Mouse (Mus musculus): ENCODE measurements at regions not wholly inside any gene's neighbourhood (a gene's known extent, or its start where the extent isn't known, plus 50 kb on each side); places are given as distances from the start of the nearest gene placed in this dataset.

DNA sequence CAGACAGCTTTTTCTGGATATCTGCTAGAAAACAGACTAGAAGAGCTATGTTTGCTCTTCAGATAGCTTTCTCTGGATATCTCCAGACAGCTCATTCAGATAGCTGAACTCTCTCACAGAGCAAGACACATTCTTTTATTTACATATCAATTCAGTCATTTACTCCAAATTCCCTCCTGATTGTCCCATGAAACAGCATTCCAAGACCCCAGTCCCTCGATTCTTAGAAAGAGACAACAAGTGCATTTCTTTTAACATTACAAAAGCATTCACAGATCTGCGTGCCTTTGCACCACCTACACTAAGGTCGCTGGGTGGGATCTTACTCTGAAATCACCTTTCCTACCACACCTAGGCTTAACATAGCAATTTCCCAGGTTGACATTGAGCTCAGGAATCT, 1039.5 kb upstream of the Ddx18 start:
- Histone ChIP-seq H3K27ac (no peak overlapping the region), H3K4me1 (replicated peaks) (no peaks in the 10 kb centered on the region), H3K4me3 (replicated peaks) (no peak overlapping the region), H3K9me3 (no peaks in the 10 kb centered on the region), H3K27me3 (replicated peaks) (no peaks in the 10 kb centered on the region), H3K9ac (no peak overlapping the region), H3K4me2 (replicated peaks) (no peak overlapping the region), H3K36me3 (no peaks in the 10 kb centered on the region)
- ATAC-seq: no peak
- WGBS: 62% methylated on average over 3 of the region's 3 CpGs

DNA sequence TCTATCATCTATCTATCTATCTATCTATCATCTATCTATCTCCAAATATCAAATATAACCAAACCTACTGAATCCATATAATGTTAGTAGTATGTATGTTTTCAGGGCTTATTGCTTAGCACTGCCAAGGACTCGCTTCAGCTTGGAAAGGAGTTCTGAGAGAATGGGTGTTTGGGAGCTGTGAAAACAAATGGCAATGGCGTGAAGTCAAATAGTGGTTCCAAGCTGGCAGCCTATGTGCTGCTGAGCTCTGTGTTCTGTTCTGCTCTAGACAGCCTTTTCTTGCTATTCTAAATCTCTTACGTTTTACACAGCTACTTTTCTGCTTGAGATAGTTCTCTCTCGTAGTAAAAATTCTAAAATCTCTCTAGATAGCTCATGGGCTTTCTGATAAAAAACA, 1008.2 kb upstream of the Ddx18 start:
- H3K4me3 ChIP-seq (replicated peaks): no peak overlapping the region
- H3K4me1 ChIP-seq (replicated peaks): no peaks in the 10 kb centered on the region
- no peak overlapping the region for H3K27ac ChIP-seq
- WGBS: 64% methylated on average over 4 of the region's 4 CpGs
- no peaks in the 10 kb centered on the region for H3K36me3 ChIP-seq
- no peaks in the 10 kb centered on the region for H3K27me3 ChIP-seq (replicated peaks)
- no peaks in the 10 kb centered on the region for H3K9me3 ChIP-seq
- ATAC-seq: no peak
- H3K9ac ChIP-seq: no peak overlapping the region
- no peak overlapping the region for H3K4me2 ChIP-seq (replicated peaks)

DNA sequence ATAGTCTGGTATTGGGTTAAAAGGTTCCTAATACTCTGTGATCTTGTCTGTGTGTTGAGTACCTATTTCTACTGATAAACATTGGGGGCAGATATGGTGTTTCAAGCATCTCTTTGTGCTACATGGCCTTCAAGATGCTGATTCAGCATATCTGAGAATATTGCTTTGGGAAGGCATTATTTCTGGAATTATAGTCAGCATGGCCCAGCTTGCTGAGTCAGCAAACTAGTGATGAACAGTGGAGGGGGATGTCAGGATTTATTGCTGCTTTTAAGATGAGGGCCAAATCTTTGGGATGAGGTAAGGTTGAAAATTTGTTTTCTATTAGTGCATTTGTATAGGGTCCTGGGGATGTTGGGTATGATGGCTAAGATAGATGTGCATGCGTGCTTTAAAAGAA, 983.8 kb upstream of the Ddx18 start:
- Histone ChIP-seq H3K4me1 (replicated peaks) (no peaks in the 10 kb centered on the region), H3K27me3 (replicated peaks) (no peaks in the 10 kb centered on the region), H3K4me2 (replicated peaks) (no peak overlapping the region), H3K9me3 (no peaks in the 10 kb centered on the region), H3K9ac (no peak overlapping the region), H3K4me3 (replicated peaks) (no peak overlapping the region), H3K36me3 (no peaks in the 10 kb centered on the region), H3K27ac (no peak overlapping the region)
- ATAC-seq: no peak
- WGBS: 90% methylated on average over 1 of the region's 1 CpGs

DNA sequence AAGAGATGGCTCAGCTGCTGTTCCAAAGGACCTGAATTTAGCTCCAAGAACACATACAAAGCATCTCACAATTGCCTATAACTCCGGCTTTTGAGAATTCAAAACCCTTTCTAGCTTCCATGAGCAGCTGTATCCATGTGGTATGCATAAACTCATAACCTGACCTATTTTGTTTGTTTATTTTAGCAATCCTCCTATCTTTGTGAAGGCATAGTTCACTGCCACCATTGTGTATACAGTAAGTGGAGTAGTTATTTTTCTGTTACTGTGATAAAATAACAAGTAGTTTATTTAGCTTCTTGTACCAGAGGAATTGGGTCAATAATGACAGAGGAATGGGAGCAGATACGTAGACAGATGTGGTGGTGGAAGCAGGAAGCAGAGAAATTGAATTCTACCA, 941.8 kb upstream of the Ddx18 start:
- H3K9me3 ChIP-seq: no peaks in the 10 kb centered on the region
- H3K4me2 ChIP-seq (replicated peaks): no peak overlapping the region
- H3K27ac ChIP-seq: no peak overlapping the region
- H3K4me1 ChIP-seq (replicated peaks): no peaks in the 10 kb centered on the region
- WGBS: 64% methylated on average over 2 of the region's 2 CpGs
- no peaks in the 10 kb centered on the region for H3K36me3 ChIP-seq
- H3K27me3 ChIP-seq (replicated peaks): no peaks in the 10 kb centered on the region
- H3K4me3 ChIP-seq (replicated peaks): no peak overlapping the region
- H3K9ac ChIP-seq: no peak overlapping the region
- peak; percentile 31 for ATAC-seq

DNA sequence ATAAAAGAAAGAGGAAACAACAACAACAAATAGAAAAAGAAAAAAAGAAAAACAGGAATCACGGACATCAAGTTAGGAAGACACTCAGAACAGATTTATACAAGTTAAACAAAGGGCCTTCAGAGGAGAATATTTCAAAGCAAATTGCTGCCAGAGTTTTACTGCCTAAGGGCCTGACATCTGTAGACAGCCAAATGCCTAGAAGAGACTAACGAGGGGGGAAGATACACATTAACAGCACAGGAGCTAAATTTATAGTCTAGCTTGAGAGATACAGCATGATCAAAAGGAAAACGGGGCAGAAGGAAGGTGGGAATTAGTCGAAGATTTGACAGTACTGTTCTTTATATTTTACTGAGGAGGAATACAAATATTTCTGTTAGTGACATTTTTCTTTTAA, 933.9 kb upstream of the Ddx18 start:
- WGBS: 29% methylated on average over 4 of the region's 4 CpGs
- no peak overlapping the region for H3K4me2 ChIP-seq (replicated peaks)
- H3K4me1 ChIP-seq (replicated peaks): no peaks in the 10 kb centered on the region
- H3K36me3 ChIP-seq: no peaks in the 10 kb centered on the region
- no peak overlapping the region for H3K27ac ChIP-seq
- no peak overlapping the region for H3K9ac ChIP-seq
- no peaks in the 10 kb centered on the region for H3K27me3 ChIP-seq (replicated peaks)
- no peak overlapping the region for H3K4me3 ChIP-seq (replicated peaks)
- no peaks in the 10 kb centered on the region for H3K9me3 ChIP-seq
- no peak for ATAC-seq

DNA sequence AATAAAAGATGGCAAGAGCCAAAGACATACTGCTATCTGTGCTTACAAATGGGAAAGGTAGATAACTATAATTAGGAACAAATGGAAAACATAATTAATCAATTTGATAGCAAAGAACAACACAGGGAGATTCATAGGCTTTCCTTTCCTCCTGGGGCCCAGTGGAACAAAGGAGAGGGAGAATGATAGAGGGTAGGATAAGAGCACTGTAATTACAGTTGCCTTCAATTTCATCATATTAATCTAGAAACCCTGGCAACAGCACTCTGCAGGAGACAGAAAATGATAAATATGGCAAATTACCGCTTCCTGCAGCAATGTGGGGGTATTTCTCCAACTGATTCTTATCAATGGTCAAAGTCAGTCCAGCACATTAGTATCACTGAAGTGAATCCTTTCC, 910.2 kb upstream of the Ddx18 start:
- Histone ChIP-seq H3K4me2 (replicated peaks) (no peak overlapping the region), H3K4me3 (replicated peaks) (no peak overlapping the region), H3K9me3 (no peaks in the 10 kb centered on the region), H3K27me3 (replicated peaks) (no peaks in the 10 kb centered on the region), H3K27ac (no peak overlapping the region), H3K9ac (no peak overlapping the region), H3K4me1 (replicated peaks) (no peaks in the 10 kb centered on the region), H3K36me3 (no peaks in the 10 kb centered on the region)
- no peak for ATAC-seq
- WGBS: 66% methylated on average over 1 of the region's 1 CpGs

DNA sequence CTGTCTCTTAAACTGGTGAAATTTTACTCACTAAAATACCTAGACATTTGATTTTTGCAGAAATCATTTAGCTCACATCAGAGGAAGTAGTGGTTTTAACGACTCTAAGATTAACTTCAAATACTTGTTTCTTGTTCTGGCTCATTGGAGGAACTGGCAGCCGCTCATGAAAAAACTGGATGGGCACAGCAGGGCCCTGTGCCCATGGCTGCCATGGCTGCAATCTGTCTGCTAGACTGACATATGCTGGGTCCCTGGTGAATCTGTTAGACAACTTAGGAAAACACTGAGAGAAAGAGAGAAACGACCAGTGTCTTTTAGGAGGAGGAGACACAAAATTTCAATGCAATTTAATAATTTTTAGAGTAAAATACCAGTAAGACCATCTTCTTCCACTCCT, 896.1 kb upstream of the Ddx18 start:
- Histone ChIP-seq H3K27me3 (replicated peaks) (no peaks in the 10 kb centered on the region), H3K4me1 (replicated peaks) (no peaks in the 10 kb centered on the region), H3K9me3 (no peaks in the 10 kb centered on the region), H3K4me3 (replicated peaks) (no peak overlapping the region), H3K4me2 (replicated peaks) (no peak overlapping the region), H3K9ac (no peak overlapping the region), H3K27ac (no peak overlapping the region), H3K36me3 (no peaks in the 10 kb centered on the region)
- WGBS: 79% methylated on average over 3 of the region's 3 CpGs
- no peak for ATAC-seq

DNA sequence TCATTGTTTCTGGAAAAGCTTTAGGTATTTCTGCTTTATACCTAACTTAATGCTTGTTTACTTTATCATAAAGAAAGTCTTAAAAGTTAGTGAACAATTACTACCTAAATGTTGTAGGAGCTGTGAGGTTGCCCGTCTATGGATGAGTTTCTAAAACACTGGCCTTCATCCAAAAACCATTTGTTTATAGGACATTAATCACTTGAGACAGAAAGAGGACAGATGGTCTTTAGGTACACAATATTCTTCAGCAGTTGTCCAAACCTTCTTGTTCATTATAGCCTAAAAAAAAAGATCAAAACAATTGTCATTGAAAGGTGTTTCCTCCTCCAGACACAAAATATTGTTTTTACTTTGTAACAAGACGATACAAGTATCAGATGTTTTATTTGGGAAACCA, 891.3 kb upstream of the Ddx18 start:
- no peak for ATAC-seq
- no peaks in the 10 kb centered on the region for H3K27me3 ChIP-seq (replicated peaks)
- no peaks in the 10 kb centered on the region for H3K9me3 ChIP-seq
- H3K4me1 ChIP-seq (replicated peaks): no peaks in the 10 kb centered on the region
- no peaks in the 10 kb centered on the region for H3K36me3 ChIP-seq
- H3K27ac ChIP-seq: no peak overlapping the region
- WGBS: 62% methylated on average over 2 of the region's 2 CpGs
- no peak overlapping the region for H3K4me3 ChIP-seq (replicated peaks)
- H3K9ac ChIP-seq: no peak overlapping the region
- H3K4me2 ChIP-seq (replicated peaks): no peak overlapping the region

DNA sequence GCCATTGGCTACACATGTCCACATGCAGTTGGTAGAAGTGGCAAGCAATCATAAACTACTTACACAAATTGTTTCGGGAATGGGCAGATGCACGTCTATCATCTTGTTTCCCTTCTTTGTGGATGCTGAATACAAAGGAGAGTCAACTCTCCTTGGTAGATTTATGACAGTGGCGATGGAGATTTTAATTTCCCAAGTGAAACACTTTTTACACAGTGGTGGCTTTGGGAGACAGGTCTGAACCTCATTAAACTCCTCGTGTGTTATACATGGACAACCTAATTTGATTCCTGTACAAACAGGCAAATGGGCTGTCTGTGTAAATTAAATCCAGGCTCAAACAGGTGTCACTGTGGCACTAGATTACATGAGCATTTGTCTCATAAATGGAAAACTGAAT, 887.1 kb upstream of the Ddx18 start:
- H3K9me3 ChIP-seq: no peaks in the 10 kb centered on the region
- WGBS: 73% methylated on average over 4 of the region's 4 CpGs
- no peaks in the 10 kb centered on the region for H3K36me3 ChIP-seq
- no peaks in the 10 kb centered on the region for H3K4me1 ChIP-seq (replicated peaks)
- no peak overlapping the region for H3K27ac ChIP-seq
- no peak overlapping the region for H3K9ac ChIP-seq
- H3K27me3 ChIP-seq (replicated peaks): no peaks in the 10 kb centered on the region
- H3K4me3 ChIP-seq (replicated peaks): no peak overlapping the region
- ATAC-seq: no peak
- H3K4me2 ChIP-seq (replicated peaks): no peak overlapping the region

DNA sequence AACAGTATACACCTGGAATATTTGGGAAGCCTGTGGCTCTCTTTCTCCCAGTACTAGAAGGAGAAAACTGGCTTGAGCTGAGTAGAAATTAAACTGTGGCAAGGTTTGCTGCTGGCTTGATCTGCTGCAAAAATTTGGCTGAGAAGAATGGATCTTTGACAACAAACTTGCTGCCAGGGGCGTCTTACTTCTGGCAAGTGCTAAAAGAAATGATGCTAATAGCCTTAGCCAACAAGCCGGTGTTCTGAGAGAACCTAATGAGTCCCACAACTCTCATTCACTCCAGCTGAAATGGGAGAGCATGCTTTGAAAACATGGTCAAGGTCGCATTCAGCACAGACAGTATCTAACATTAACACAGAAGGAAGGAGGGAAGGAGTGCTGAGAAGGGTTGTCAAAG, 885.8 kb upstream of the Ddx18 start:
- H3K27ac ChIP-seq: no peak overlapping the region
- no peak overlapping the region for H3K4me3 ChIP-seq (replicated peaks)
- WGBS: 70% methylated on average over 3 of the region's 3 CpGs
- no peaks in the 10 kb centered on the region for H3K27me3 ChIP-seq (replicated peaks)
- H3K9ac ChIP-seq: no peak overlapping the region
- H3K9me3 ChIP-seq: no peaks in the 10 kb centered on the region
- no peaks in the 10 kb centered on the region for H3K4me1 ChIP-seq (replicated peaks)
- no peak for ATAC-seq
- H3K4me2 ChIP-seq (replicated peaks): no peak overlapping the region
- H3K36me3 ChIP-seq: no peaks in the 10 kb centered on the region

DNA sequence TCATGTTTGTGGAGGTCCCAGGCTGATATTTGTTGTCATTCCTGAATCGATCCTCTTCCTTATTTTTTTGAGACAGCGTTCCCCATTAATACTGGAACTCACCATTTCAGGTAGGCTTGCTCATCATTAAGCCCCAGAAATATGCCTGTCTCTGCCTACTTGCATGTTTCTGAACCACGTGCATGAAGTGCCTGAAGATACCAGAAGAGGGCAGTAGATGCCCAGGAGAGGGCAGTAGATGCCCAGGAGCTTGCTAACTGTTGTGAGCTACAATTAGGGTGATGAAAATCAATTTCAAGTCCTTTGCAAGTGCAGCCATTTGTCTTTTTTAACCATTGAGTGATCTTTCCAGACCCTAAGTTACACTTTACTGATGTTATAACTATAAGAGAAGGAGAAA, 871.6 kb upstream of the Ddx18 start:
- no peaks in the 10 kb centered on the region for H3K27me3 ChIP-seq (replicated peaks)
- H3K9me3 ChIP-seq: no peaks in the 10 kb centered on the region
- no peak overlapping the region for H3K4me2 ChIP-seq (replicated peaks)
- no peak for ATAC-seq
- H3K4me1 ChIP-seq (replicated peaks): no peaks in the 10 kb centered on the region
- WGBS: 63% methylated on average over 3 of the region's 3 CpGs
- no peak overlapping the region for H3K27ac ChIP-seq
- H3K4me3 ChIP-seq (replicated peaks): no peak overlapping the region
- H3K36me3 ChIP-seq: no peaks in the 10 kb centered on the region
- H3K9ac ChIP-seq: no peak overlapping the region

DNA sequence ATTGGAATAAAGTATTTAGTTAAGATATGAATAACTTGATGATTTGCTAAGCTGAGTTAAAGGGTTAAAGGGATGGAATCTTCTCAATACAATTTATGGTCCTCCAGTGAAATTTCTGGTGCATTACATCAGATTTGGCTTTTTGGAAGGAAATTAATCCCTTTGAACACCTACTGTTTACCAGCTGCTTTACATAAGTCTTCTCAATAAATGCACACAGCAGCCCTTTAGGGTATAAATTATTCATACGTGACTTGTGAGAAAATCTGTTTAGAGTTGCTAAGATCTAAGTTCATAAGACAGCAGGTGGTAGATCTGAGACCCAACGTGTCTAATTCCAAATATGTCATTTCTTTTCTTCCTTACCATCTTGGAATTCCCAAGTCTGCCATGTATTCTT, 855.7 kb upstream of the Ddx18 start:
- no peak overlapping the region for H3K9ac ChIP-seq
- H3K36me3 ChIP-seq: no peaks in the 10 kb centered on the region
- no peak overlapping the region for H3K4me3 ChIP-seq (replicated peaks)
- H3K27ac ChIP-seq: no peak overlapping the region
- H3K9me3 ChIP-seq: no peaks in the 10 kb centered on the region
- ATAC-seq: no peak
- no peaks in the 10 kb centered on the region for H3K27me3 ChIP-seq (replicated peaks)
- no peaks in the 10 kb centered on the region for H3K4me1 ChIP-seq (replicated peaks)
- 71% methylated on average over 2 of the region's 2 CpGs for WGBS
- H3K4me2 ChIP-seq (replicated peaks): no peak overlapping the region

DNA sequence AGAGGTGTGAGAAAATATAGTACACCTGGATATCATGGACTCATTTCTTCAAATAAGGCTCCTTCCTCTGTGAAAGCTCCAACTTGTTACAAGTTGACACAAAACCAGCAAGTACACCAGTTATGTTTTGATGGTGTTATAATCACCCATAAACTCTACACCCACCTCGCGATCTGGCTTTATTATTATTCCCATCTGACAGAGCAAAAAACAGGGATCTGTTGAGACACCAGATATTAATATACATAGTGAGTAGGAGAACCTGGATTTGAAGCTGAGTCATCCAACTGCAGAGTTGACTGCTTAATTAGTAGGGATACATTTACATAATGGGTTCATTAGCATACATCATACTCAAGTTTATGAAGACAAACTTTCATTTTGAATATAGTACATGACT, 828.6 kb upstream of the Ddx18 start:
- no peaks in the 10 kb centered on the region for H3K27me3 ChIP-seq (replicated peaks)
- no peak overlapping the region for H3K4me3 ChIP-seq (replicated peaks)
- no peak overlapping the region for H3K27ac ChIP-seq
- no peaks in the 10 kb centered on the region for H3K4me1 ChIP-seq (replicated peaks)
- 96% methylated on average over 2 of the region's 2 CpGs for WGBS
- ATAC-seq: no peak
- H3K4me2 ChIP-seq (replicated peaks): no peak overlapping the region
- H3K9me3 ChIP-seq: no peaks in the 10 kb centered on the region
- no peak overlapping the region for H3K9ac ChIP-seq
- H3K36me3 ChIP-seq: no peaks in the 10 kb centered on the region
